Mouse (Mus musculus) forebrain, embryonic 13.5 days (tissue): ENCODE results near the gene Fam3c. TPM values are rescaled to one million over a fixed set of nuclear protein-coding genes. Genes with fewer than 3 reads are reported as not detected.
A peak's percentile ranks its signal among the peaks of the same experiment; 100 is the strongest.

ENCODE experiments used
- ATAC-seq: fragments of 200-750 bp; cut with Nextera tagmentation; 2 replicates; pipeline ENCODE4 v1.8.0; 2017
- H3K27ac ChIP-seq: fragments of 300-500 bp; sonication (generic); 2 replicates; pipeline ENCODE4 v1.5.1; 2015; ENCODE audit warnings: inconsistent platforms, mild to moderate bottlenecking, moderate library complexity
- H3K27me3 ChIP-seq: fragments of 300-500 bp; sonication (generic); 2 replicates; pipeline ENCODE4 v1.6.1; 2015; ENCODE audit warnings: mild to moderate bottlenecking, inconsistent platforms
- H3K36me3 ChIP-seq: fragments of 300-500 bp; sonication (generic); 2 replicates; pipeline ENCODE4 v1.6.1; 2015; ENCODE audit warnings: mild to moderate bottlenecking, inconsistent platforms; ENCODE audit not compliant: poor library complexity, severe bottlenecking
- H3K4me1 ChIP-seq: fragments of 300-500 bp; sonication (generic); 2 replicates; pipeline ENCODE4 v1.6.1; 2015; ENCODE audit warnings: inconsistent platforms
- H3K4me2 ChIP-seq: fragments of 300-500 bp; sonication (generic); 2 replicates; pipeline ENCODE4 v1.6.1; 2015; ENCODE audit warnings: inconsistent platforms, mild to moderate bottlenecking, moderate library complexity
- H3K4me3 ChIP-seq: fragments of 300-500 bp; sonication (generic); 2 replicates; pipeline ENCODE4 v1.5.1; 2015; ENCODE audit warnings: mild to moderate bottlenecking, inconsistent platforms
- H3K9ac ChIP-seq: fragments of 300-500 bp; sonication (generic); 2 replicates; pipeline ENCODE4 v1.6.1; 2015; ENCODE audit warnings: mild to moderate bottlenecking, inconsistent platforms
- H3K9me3 ChIP-seq: fragments of 300-500 bp; sonication (generic); replicated peaks from 2 replicates; pipeline ENCODE4 v1.6.1; 2016; ENCODE audit warnings: inconsistent platforms
- WGBS: fragments of 180-500 bp; shearing (Covaris S2); methylation state at CpG from one replicate; pipeline ENCODE4 v1.1.7; 2015; 5-methylcytosine and 5-hydroxymethylcytosine counted together
- polyA plus RNA-seq: library from polyadenylated mRNA; unstranded; fragments of >200 nt; fragmentation: Nextera tagmentation; extraction: Ambion mirVana; gene quantifications from 2 replicates; pipeline ENCODE4 v1.2.1, GENCODE M21; 2015

Fam3c gene
- polyA plus RNA-seq, 1 experiment from 2014 or later: 32.9 TPM

DNA sequence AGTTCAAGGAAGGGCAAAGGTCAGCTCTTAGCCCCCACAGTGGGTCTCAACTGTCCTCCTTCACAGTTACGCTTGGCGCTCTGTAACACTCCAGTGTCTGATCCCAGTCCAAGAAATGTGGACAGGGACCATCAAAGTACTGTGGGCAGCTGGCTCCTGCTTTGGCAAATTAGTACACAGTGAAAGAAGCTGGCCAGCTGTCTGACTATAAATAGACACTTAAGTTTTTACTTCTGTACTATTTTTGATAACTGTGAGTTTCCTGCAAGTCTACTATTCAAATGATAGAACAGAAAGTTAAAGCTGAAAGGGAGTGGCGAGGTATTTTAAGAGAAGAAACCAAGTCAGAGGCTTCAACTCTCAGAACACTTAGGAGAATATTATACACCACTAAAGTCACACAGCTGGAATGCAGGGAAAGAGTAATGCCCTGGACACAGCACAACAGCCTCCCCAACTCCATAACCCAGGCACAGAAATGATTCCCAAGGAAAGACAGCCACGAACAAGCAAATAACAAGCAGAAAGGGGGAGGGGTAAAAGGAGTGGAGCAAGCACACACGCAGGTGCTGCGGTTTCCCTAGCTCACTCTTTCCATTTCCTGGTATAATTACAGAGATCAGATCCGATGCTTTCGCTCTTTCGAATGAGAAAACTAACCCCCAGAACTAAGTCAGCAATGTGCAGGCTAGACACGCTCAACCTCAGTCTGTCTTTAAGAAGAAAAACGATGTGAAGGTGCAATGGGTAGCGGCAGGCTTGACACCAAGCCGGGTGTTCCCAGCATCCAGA, 25.7 kb downstream of the Fam3c start:
- no peak for ATAC-seq
- Histone ChIP-seq H3K27me3 (no peaks in the 10 kb centered on the region), H3K4me2 (no peak overlapping the region), H3K9me3 (no peaks in the 10 kb centered on the region), H3K4me3 (no peak overlapping the region), H3K4me1 (no peaks in the 10 kb centered on the region), H3K36me3 (peaks cover 4% of the 10 kb centered on the region; the same call in 1 of the 2 replicates), H3K27ac (no peak overlapping the region), H3K9ac (no peak overlapping the region)
- 87% methylated on average over 13 of the region's 13 CpGs for WGBS

DNA sequence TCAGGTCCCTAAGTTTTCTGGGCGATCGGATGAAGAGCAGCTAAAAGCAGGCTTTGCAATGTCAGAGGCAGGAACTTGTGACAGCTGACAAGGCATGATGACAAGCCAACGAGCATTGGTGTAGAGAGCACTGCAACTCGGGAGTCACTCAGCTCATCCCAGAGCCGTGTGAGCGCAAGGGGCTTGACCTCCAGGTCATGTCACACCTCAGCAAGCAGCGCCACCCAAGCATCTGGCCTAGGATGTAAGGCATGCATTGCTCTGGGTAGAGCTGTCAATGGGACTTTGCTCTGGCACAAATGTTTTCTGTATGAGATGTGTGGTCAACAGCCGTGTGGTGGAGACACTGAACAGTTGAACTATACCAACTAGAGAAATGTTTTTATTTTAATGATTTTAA, 28.1 kb downstream of the Fam3c start:
- Histone ChIP-seq H3K4me3 (no peak overlapping the region), H3K9me3 (no peaks in the 10 kb centered on the region), H3K27me3 (no peaks in the 10 kb centered on the region), H3K9ac (no peak overlapping the region), H3K36me3 (peaks cover 4% of the 10 kb centered on the region; the same call in 1 of the 2 replicates), H3K4me1 (no peaks in the 10 kb centered on the region), H3K27ac (no peak overlapping the region), H3K4me2 (no peak overlapping the region)
- no peak for ATAC-seq
- 84% methylated on average over 8 of the region's 8 CpGs for WGBS

DNA sequence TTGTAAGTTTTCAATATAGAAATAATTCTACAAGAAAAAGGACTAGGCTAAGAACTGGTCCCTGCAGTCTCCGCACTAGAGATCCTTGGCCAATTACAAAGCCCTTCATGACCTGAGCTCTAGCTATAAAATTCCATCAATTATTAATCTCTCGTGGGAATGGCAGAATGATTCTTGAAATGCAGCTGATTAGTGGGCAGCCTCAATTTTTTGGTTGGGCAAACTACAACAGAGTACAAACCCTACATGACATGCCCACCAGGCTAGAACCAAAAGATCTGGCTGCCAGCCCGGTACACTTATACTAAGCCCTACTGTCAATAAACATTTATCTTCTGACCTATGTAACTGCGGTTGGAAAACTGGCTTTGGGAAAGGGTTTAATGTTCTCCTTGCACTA, 29.0 kb downstream of the Fam3c start:
- Histone ChIP-seq H3K27ac (no peak overlapping the region), H3K4me2 (no peak overlapping the region), H3K36me3 (peaks cover 7% of the 10 kb centered on the region; the same call in 1 of the 2 replicates), H3K4me1 (no peaks in the 10 kb centered on the region), H3K9me3 (no peaks in the 10 kb centered on the region), H3K4me3 (no peak overlapping the region), H3K9ac (no peak overlapping the region), H3K27me3 (no peaks in the 10 kb centered on the region)
- WGBS: 70% methylated on average over 4 of the region's 4 CpGs
- ATAC-seq: no peak

DNA sequence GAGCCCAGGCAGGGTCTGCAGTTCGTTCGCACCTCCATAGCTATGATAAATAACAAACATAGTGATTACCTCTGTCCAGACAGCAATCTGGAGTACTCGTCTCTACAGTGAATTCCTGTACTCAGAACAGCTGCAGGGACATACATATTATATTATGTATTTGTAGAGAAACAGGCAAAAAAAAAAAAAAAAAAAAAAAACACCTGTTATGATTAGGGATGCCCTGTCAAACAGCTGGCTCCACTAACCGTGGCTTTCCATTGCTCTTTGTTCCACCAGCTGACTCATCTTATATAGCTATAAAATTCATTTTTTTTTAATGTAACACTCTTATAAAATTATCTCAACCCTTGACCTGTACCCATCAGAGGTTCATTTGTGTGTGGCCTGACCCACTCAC, 29.8 kb downstream of the Fam3c start:
- H3K4me1 ChIP-seq: no peaks in the 10 kb centered on the region
- 83% methylated on average over 4 of the region's 4 CpGs for WGBS
- no peak overlapping the region for H3K4me2 ChIP-seq
- no peak overlapping the region for H3K27ac ChIP-seq
- H3K27me3 ChIP-seq: no peaks in the 10 kb centered on the region
- no peak overlapping the region for H3K9ac ChIP-seq
- no peaks in the 10 kb centered on the region for H3K9me3 ChIP-seq
- peaks cover 7% of the 10 kb centered on the region; the same call in 1 of the 2 replicates for H3K36me3 ChIP-seq
- ATAC-seq: no peak; the same call in 1 of the 2 replicates
- no peak overlapping the region for H3K4me3 ChIP-seq

DNA sequence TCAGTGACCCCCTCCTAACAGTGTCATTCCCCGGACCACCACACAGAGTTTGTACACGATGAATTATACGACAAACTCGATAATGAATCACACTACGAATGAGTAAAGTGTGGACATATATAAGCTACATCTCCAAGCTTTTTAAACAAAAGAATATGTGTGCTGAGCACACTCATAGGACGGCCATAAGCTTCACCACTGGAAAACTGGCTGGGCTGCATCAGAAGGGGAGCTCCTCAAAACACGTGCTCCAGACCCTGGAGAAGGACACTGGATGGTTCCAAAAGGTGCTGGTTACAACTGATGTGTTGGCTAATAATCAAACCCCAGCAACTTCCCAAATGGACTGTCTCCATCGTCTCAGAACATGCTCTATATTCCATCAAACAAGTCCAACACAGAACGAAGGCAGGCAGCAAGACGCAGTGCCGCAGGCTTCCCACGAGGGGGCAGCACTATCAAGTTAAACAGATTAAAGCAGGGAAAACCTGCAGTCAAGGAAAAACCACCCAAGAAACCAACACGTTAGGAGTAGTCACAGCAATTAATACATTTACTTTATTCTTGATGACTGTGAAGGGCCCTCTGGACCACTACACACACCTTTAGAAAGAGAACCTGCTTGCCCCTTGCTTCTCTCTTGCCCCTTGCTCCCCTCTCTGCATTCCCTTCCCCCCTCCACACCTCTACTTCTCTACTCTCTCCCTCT, 30.5 kb downstream of the Fam3c start:
- Histone ChIP-seq H3K4me2 (no peak overlapping the region), H3K4me3 (no peak overlapping the region), H3K27me3 (no peaks in the 10 kb centered on the region), H3K4me1 (no peaks in the 10 kb centered on the region), H3K36me3 (peaks cover 12% of the 10 kb centered on the region; the same call in 1 of the 2 replicates), H3K9ac (no peak overlapping the region), H3K9me3 (no peaks in the 10 kb centered on the region), H3K27ac (no peak overlapping the region)
- 59% methylated on average over 13 of the region's 13 CpGs for WGBS
- ATAC-seq: peak; percentile 80

GRCm38 (mm10) chr6:22298059-22298458, 58.0 kb downstream of the Fam3c start:
- H3K36me3 ChIP-seq: no peaks in the 10 kb centered on the region
- no peak for ATAC-seq
- H3K27me3 ChIP-seq: 0 out of 2 replicates have a peak, but pooled peaks cover 9% of the 10 kb centered on the region
- H3K4me2 ChIP-seq: no peak overlapping the region
- H3K9me3 ChIP-seq: no peaks in the 10 kb centered on the region
- 56% methylated on average over 14 of the region's 14 CpGs for WGBS
- no peak overlapping the region for H3K9ac ChIP-seq
- H3K4me1 ChIP-seq: no peaks in the 10 kb centered on the region
- H3K4me3 ChIP-seq: no peak overlapping the region
- no peak overlapping the region for H3K27ac ChIP-seq

- ATAC-seq: no peak
- WGBS: 80% methylated on average over 6 of the region's 6 CpGs
Measured at GRCm38 (mm10) chr6:22297028-22297427, 59.0 kb downstream of the Fam3c start.

GRCm38 (mm10) chr6:22293922-22294321, 62.1 kb downstream of the Fam3c start:
- Histone ChIP-seq H3K4me3 (no peak overlapping the region), H3K4me2 (no peak overlapping the region), H3K4me1 (peaks cover 9% of the 10 kb centered on the region), H3K27me3 (peaks cover 35% of the 10 kb centered on the region), H3K9ac (no peak overlapping the region), H3K36me3 (no peaks in the 10 kb centered on the region), H3K27ac (no peak overlapping the region), H3K9me3 (no peaks in the 10 kb centered on the region)
- 11% methylated on average over 3 of the region's 3 CpGs for WGBS
- no peak for ATAC-seq

More at GRCm38 (mm10) chr6:22297028-22297427, 59.0 kb downstream of the Fam3c start:
- Histone ChIP-seq H3K4me1 (no peaks in the 10 kb centered on the region), H3K27me3 (peaks cover 11% of the 10 kb centered on the region; the same call in 1 of the 2 replicates), H3K27ac (no peak overlapping the region), H3K4me3 (no peak overlapping the region), H3K36me3 (no peaks in the 10 kb centered on the region), H3K9ac (no peak overlapping the region), H3K4me2 (no peak overlapping the region), H3K9me3 (no peaks in the 10 kb centered on the region)

DNA sequence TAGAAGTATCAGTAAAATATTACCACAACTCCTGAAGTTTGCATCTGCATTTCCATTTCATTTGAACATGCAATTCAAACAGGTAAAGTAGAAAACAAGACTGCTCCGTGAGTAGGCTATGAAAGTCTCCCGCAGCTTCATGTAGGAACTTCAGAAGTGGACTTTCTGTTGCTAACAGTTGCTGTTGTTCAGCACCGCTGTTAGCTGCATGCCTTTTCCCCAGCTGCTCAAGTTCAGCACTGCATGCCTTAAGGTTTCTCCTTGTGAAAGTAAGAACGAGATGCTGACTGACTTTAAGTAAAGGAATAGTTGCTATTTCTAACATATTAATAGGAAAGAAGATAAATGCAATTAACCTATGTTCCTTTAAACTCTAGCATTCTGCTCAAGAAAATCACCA, 64.0 kb downstream of the Fam3c start:
- peaks cover 21% of the 10 kb centered on the region for H3K4me1 ChIP-seq
- H3K9me3 ChIP-seq: no peaks in the 10 kb centered on the region
- 55% methylated on average over 4 of the region's 4 CpGs for WGBS
- H3K4me3 ChIP-seq: no peak overlapping the region
- H3K36me3 ChIP-seq: no peaks in the 10 kb centered on the region
- ATAC-seq: no peak
- no peak overlapping the region for H3K27ac ChIP-seq
- no peak overlapping the region for H3K4me2 ChIP-seq
- H3K9ac ChIP-seq: no peak overlapping the region
- H3K27me3 ChIP-seq: peaks cover 53% of the 10 kb centered on the region

- ATAC-seq: no peak
- H3K9me3 ChIP-seq: no peaks in the 10 kb centered on the region
- H3K4me2 ChIP-seq: no peak overlapping the region
- no peak overlapping the region for H3K4me3 ChIP-seq
- peaks cover 21% of the 10 kb centered on the region for H3K4me1 ChIP-seq
- no peaks in the 10 kb centered on the region for H3K36me3 ChIP-seq
- H3K9ac ChIP-seq: no peak overlapping the region
- peaks cover 60% of the 10 kb centered on the region for H3K27me3 ChIP-seq
- WGBS: 83% methylated on average over 8 of the region's 8 CpGs
- no peak overlapping the region for H3K27ac ChIP-seq
Measured at GRCm38 (mm10) chr6:22290790-22291189, 65.3 kb downstream of the Fam3c start.

GRCm38 (mm10) chr6:22289461-22290021, 66.5 kb downstream of the Fam3c start:
- Histone ChIP-seq H3K27me3 (peaks cover 59% of the 10 kb centered on the region), H3K4me1 (peaks cover 21% of the 10 kb centered on the region), H3K4me2 (peak overlapping the region; percentile 92), H3K4me3 (peak overlapping the region; percentile 46), H3K36me3 (no peaks in the 10 kb centered on the region), H3K27ac (no peak overlapping the region), H3K9ac (no peak overlapping the region), H3K9me3 (no peaks in the 10 kb centered on the region)
- ATAC-seq: no peak
- 2% methylated on average over 21 of the region's 21 CpGs for WGBS
